Mouse (Mus musculus) liver, embryonic 15.5 days (tissue): ENCODE results near the gene Nfia. TPM values are rescaled to one million over a fixed set of nuclear protein-coding genes. Genes with fewer than 3 reads are reported as not detected.

Experiments
- ATAC-seq: fragments of 200-750 bp; cut with Nextera tagmentation; 2 replicates; pipeline ENCODE4 v1.8.0; 2017; ENCODE audit warnings: moderate number of reproducible peaks, mild to moderate bottlenecking, moderate library complexity; ENCODE audit not compliant: insufficient read depth
- H3K27ac ChIP-seq: fragments of 300-500 bp; sonication (generic); replicated peaks from 2 replicates; pipeline ENCODE4 v1.5.1; 2015; ENCODE audit warnings: mild to moderate bottlenecking, inconsistent platforms
- H3K27me3 ChIP-seq: fragments of 300-500 bp; sonication (generic); 2 replicates; pipeline ENCODE4 v1.6.1; 2015; ENCODE audit warnings: mild to moderate bottlenecking, inconsistent platforms
- H3K36me3 ChIP-seq: fragments of 300-500 bp; sonication (generic); replicated peaks from 2 replicates; pipeline ENCODE4 v1.6.1; 2015; ENCODE audit warnings: moderate library complexity, mild to moderate bottlenecking, inconsistent platforms
- H3K4me1 ChIP-seq: fragments of 300-500 bp; sonication (generic); replicated peaks from 2 replicates; pipeline ENCODE4 v1.6.1; 2015; ENCODE audit warnings: inconsistent platforms
- H3K4me2 ChIP-seq: fragments of 300-500 bp; sonication (generic); 2 replicates; pipeline ENCODE4 v1.6.1; 2015; ENCODE audit warnings: moderate library complexity, mild to moderate bottlenecking, inconsistent platforms
- H3K4me3 ChIP-seq: fragments of 300-500 bp; sonication (generic); replicated peaks from 2 replicates; pipeline ENCODE4 v1.5.1; 2015; ENCODE audit warnings: mild to moderate bottlenecking, inconsistent platforms
- H3K9ac ChIP-seq: fragments of 300-500 bp; sonication (generic); 2 replicates; pipeline ENCODE4 v1.6.1; 2015; ENCODE audit warnings: moderate library complexity, mild to moderate bottlenecking, inconsistent platforms
- H3K9me3 ChIP-seq: fragments of 300-500 bp; sonication (generic); replicated peaks from 2 replicates; pipeline ENCODE4 v1.6.1; 2016; ENCODE audit warnings: inconsistent platforms
- WGBS: fragments of 180-500 bp; shearing (Covaris S2); methylation state at CpG from one replicate; pipeline ENCODE4 v1.1.7; 2015; ENCODE audit warnings: mixed read lengths; ENCODE audit not compliant: insufficient replicate concordance; 5-methylcytosine and 5-hydroxymethylcytosine counted together
- polyA plus RNA-seq: library from polyadenylated mRNA; unstranded; fragments of >200 nt; fragmentation: Nextera tagmentation; extraction: Ambion mirVana; gene quantifications from 2 replicates; pipeline ENCODE4 v1.2.1, GENCODE M21; 2015

Nfia gene
- polyA plus RNA-seq, 1 experiment from 2014 or later: 4.1 TPM

DNA sequence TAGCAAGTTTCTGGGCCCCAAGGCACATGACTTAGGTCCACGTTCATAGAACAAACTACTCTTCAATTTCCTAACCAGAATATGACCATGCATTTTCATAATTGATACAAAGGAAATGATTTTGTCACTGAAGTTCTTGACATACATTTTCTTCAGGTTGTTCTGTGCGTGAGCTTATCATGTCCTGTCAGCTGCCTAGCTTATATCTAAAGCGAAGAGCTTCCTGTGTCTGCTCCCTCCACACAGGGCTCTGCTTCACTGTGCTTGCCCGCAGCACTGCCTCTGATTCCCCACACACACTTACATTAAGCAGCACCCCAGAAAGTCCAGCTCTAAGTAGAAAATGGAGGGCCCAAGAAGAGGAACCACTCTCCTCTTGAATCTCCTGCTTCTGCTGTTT lies 310.0 kb downstream of the Nfia start:
- H3K4me3 ChIP-seq: no peak overlapping the region
- no peaks in the 10 kb centered on the region for H3K4me1 ChIP-seq
- 13% methylated on average over 4 of the region's 4 CpGs for WGBS
- no peak overlapping the region for H3K9ac ChIP-seq
- no peak overlapping the region for H3K27ac ChIP-seq
- H3K36me3 ChIP-seq: no peaks in the 10 kb centered on the region
- H3K27me3 ChIP-seq: no peaks in the 10 kb centered on the region
- ATAC-seq: no peak
- no peaks in the 10 kb centered on the region for H3K9me3 ChIP-seq
- H3K4me2 ChIP-seq: no peak overlapping the region

DNA sequence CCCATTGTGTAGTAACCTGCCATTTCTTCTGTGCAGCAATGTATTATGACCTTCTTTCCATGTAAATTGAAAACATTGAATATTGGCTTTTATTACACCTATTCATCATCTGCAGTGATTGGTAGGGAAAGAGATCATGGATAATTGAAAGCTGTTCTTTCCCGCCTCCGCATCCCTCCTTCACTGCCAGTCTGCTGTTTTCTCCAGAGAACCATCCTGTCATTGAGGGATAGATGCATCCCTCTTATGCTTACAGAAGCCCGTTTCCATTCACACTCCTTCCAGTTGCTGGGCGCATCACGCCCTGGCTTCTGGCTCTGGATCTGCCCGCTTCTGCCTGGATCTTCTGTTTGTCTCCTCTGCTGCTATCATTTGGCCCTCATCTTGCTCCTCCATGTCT lies 312.5 kb downstream of the Nfia start:
- H3K9me3 ChIP-seq: no peaks in the 10 kb centered on the region
- no peaks in the 10 kb centered on the region for H3K27me3 ChIP-seq
- WGBS: 71% methylated on average over 6 of the region's 6 CpGs
- ATAC-seq: no peak
- no peaks in the 10 kb centered on the region for H3K4me1 ChIP-seq
- H3K36me3 ChIP-seq: no peaks in the 10 kb centered on the region
- H3K27ac ChIP-seq: no peak overlapping the region
- no peak overlapping the region for H3K4me3 ChIP-seq
- no peak overlapping the region for H3K4me2 ChIP-seq
- no peak overlapping the region for H3K9ac ChIP-seq

- peaks cover 5% of the 10 kb centered on the region; the same call in 1 of the 2 replicates for H3K4me1 ChIP-seq
- no peak overlapping the region for H3K9ac ChIP-seq
- no peak overlapping the region for H3K27ac ChIP-seq
- ATAC-seq: no peak
- WGBS: 46% methylated on average over 4 of the region's 4 CpGs
- H3K36me3 ChIP-seq: no peaks in the 10 kb centered on the region
- H3K9me3 ChIP-seq: no peaks in the 10 kb centered on the region
- no peak overlapping the region for H3K4me2 ChIP-seq
- no peak overlapping the region for H3K4me3 ChIP-seq
- no peaks in the 10 kb centered on the region for H3K27me3 ChIP-seq
Measured at GRCm38 (mm10) chr4:98086976-98087375, 314.4 kb downstream of the Nfia start.

DNA sequence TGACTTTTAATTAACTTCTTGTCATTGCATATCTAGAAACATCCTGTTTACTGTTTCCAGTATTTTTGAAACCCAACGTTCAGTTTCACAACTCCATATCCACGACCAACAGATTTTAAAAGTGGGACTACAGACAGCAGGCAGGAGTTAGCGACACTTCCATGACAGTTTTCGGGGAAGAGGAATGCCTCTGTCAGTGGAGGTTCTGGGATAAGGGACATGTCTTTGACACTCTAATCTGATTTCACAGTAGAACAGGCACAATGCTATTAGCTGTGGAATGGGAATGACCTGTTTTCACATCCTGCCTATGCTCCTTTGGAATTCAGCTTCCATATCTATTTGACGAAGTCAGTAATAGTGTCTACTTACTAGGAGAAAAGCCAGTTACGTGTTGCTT lies 317.5 kb downstream of the Nfia start:
- ATAC-seq: no peak
- H3K9me3 ChIP-seq: no peaks in the 10 kb centered on the region
- peaks cover 18% of the 10 kb centered on the region for H3K4me1 ChIP-seq
- no peaks in the 10 kb centered on the region for H3K36me3 ChIP-seq
- H3K4me3 ChIP-seq: no peak overlapping the region
- H3K27ac ChIP-seq: no peak overlapping the region
- no peaks in the 10 kb centered on the region for H3K27me3 ChIP-seq
- H3K4me2 ChIP-seq: no peak overlapping the region
- no peak overlapping the region for H3K9ac ChIP-seq
- 67% methylated on average over 6 of the region's 6 CpGs for WGBS

DNA sequence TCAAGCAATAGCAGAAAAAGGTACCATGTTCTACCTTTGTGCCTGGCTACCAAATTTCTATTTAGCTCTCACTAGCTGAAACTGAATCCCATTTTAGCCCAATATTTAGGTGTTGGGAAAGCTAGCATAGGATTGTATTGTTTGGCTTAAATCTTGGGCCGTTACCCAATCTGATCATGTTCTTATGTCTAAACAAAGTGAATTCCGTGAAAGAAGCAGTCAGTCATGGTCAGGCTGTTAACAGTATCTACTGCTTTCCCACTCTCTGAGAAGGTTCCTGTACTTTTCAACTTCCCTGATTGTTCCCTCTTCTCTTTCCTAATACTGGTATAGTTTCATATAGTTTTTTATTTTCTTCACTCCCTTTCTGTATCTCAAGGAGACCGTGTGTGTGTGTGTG lies 318.1 kb downstream of the Nfia start:
- H3K9ac ChIP-seq: no peak overlapping the region
- no peak overlapping the region for H3K4me3 ChIP-seq
- H3K4me2 ChIP-seq: no peak overlapping the region
- peaks cover 18% of the 10 kb centered on the region for H3K4me1 ChIP-seq
- no peaks in the 10 kb centered on the region for H3K27me3 ChIP-seq
- 52% methylated on average over 3 of the region's 3 CpGs for WGBS
- ATAC-seq: no peak
- no peaks in the 10 kb centered on the region for H3K9me3 ChIP-seq
- no peak overlapping the region for H3K27ac ChIP-seq
- H3K36me3 ChIP-seq: no peaks in the 10 kb centered on the region

- Histone ChIP-seq H3K9me3 (no peaks in the 10 kb centered on the region), H3K27ac (no peak overlapping the region), H3K9ac (no peak overlapping the region), H3K4me3 (no peak overlapping the region), H3K4me2 (no peak overlapping the region), H3K4me1 (peaks cover 18% of the 10 kb centered on the region), H3K27me3 (no peaks in the 10 kb centered on the region), H3K36me3 (no peaks in the 10 kb centered on the region)
- peak; percentile 47; the same call in 1 of the 2 replicates for ATAC-seq
- 33% methylated on average over 4 of the region's 4 CpGs for WGBS
Measured at GRCm38 (mm10) chr4:98091368-98091827, 318.9 kb downstream of the Nfia start.

- H3K27ac ChIP-seq: 0 out of 2 replicates have a peak overlapping the region, but pooled peaks have one; percentile 35
- ATAC-seq: no peak
- WGBS: 54% methylated on average over 5 of the region's 5 CpGs
Measured at GRCm38 (mm10) chr4:98091901-98092472, 319.5 kb downstream of the Nfia start.

DNA sequence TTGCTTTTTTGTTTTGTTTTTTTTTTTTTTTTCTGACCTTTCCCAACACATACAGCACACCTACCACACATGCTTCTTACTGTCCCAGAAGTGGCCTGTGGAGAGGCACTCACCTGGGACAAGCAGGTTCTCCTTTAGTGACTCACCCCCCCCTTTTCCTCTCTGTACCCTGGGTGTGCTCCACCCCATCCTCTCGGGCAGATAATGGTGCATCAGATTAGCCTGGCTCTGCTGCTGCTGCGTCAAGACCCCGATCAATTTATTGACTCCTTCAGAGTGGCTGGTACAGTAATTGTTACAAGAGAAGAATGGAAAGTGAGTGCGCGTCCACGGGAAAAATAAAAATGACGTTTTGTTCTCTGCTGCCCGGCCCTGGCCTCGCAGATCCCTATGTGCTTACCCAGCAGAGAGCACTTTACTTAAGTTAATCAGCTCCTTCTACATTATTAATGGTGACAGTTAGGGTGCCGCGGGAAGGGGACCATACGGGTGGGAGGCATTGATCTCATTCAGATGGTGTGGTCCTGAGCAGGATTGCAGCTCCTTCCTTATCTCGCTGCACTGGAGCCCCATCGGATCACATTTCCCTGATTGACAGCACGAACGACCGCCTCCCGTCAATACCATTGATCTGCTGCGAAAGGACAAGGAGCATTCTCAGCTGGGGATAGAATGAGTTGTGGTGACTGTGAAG lies 321.7 kb downstream of the Nfia start:
- Histone ChIP-seq H3K27ac (no peak overlapping the region), H3K9me3 (no peaks in the 10 kb centered on the region), H3K27me3 (no peaks in the 10 kb centered on the region), H3K9ac (no peak overlapping the region), H3K4me2 (peak overlapping the region; percentile 2; the same call in 1 of the 2 replicates), H3K4me3 (no peak overlapping the region), H3K36me3 (no peaks in the 10 kb centered on the region), H3K4me1 (peaks cover 30% of the 10 kb centered on the region)
- WGBS: 21% methylated on average over 19 of the region's 19 CpGs
- ATAC-seq: no peak

More at GRCm38 (mm10) chr4:98091901-98092472, 319.5 kb downstream of the Nfia start:
- H3K4me2 ChIP-seq: no peak overlapping the region
- no peak overlapping the region for H3K4me3 ChIP-seq
- H3K4me1 ChIP-seq: peaks cover 18% of the 10 kb centered on the region
- H3K9ac ChIP-seq: no peak overlapping the region
- no peaks in the 10 kb centered on the region for H3K27me3 ChIP-seq
- no peaks in the 10 kb centered on the region for H3K36me3 ChIP-seq
- H3K9me3 ChIP-seq: no peaks in the 10 kb centered on the region

DNA sequence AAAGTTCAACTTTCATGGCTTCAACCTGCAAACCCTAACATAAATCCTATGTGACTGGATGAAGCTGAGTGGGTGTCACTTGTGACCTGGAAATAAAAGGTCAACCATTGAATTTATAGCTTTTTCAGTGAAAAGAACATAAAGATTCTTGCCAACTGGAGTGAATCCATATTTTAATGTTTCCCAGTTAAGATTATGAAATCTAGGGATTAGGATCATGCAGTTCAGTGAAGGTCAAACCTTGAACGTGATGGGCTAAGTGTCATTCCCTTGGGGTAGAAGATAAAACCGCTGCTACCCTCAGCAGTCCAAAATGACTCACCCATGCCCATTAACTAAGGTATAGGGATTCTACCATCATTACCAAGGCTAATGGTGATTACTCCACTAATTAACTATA lies 322.5 kb downstream of the Nfia start:
- Histone ChIP-seq H3K4me1 (peaks cover 30% of the 10 kb centered on the region), H3K9ac (no peak overlapping the region), H3K4me2 (no peak overlapping the region), H3K27ac (no peak overlapping the region), H3K36me3 (no peaks in the 10 kb centered on the region), H3K4me3 (no peak overlapping the region), H3K9me3 (no peaks in the 10 kb centered on the region), H3K27me3 (no peaks in the 10 kb centered on the region)
- 49% methylated on average over 2 of the region's 2 CpGs for WGBS
- no peak for ATAC-seq

GRCm38 (mm10) chr4:98097013-98097566 lies 324.6 kb downstream of the Nfia start:
- Histone ChIP-seq H3K9me3 (no peaks in the 10 kb centered on the region), H3K4me3 (no peak overlapping the region), H3K27me3 (no peaks in the 10 kb centered on the region), H3K27ac (no peak overlapping the region), H3K4me2 (no peak overlapping the region), H3K4me1 (peaks cover 25% of the 10 kb centered on the region), H3K36me3 (no peaks in the 10 kb centered on the region), H3K9ac (no peak overlapping the region)
- no peak for ATAC-seq
- 38% methylated on average over 4 of the region's 4 CpGs for WGBS

DNA sequence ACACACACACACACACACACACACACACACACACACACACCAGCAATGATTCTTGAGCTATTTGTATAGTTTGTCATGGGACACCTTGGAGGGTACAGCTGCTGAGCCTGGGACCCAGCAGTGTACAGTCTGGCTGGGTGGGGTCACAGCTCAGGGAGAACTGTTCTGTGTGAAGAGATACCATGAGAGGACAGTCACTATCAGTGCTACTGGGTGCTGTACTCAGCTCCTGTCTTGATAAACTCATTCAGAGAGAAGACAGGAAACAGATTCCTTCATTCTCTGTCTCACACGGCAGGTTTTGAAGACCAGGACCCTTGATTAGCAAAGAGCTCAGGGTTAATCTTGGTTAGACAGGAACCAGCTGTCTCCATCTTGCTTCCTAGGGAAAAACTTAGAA lies 326.1 kb downstream of the Nfia start:
- WGBS: 10% methylated on average over 1 of the region's 1 CpGs
- peak; percentile 93 for ATAC-seq
- H3K27ac ChIP-seq: no peak overlapping the region

More for the DNA sequence above, 326.1 kb downstream of the Nfia start:
- Histone ChIP-seq H3K9me3 (no peaks in the 10 kb centered on the region), H3K36me3 (no peaks in the 10 kb centered on the region), H3K27me3 (no peaks in the 10 kb centered on the region), H3K9ac (no peak overlapping the region), H3K4me2 (no peak overlapping the region), H3K4me1 (peaks cover 24% of the 10 kb centered on the region), H3K4me3 (no peak overlapping the region)
